In genomic region chr10:100055082-100055481, GRCm38 (mm10) we compare ENCODE assay signal across 29 mouse cellular contexts. TPM values are rescaled to one million over a fixed set of nuclear protein-coding genes. Genes with fewer than 3 reads are reported as not detected.
A peak's percentile ranks its signal among the peaks of the same experiment; 100 is the strongest.
DNase-seq lines count a peak whose midpoint lies in the region; ATAC-seq and TF ChIP-seq lines count a peak whose summit lies in the region.
"Had no signal": no experiment of that assay in that cellular context is flagged by ENCODE, and none has a peak within 500 bp of the region (broad histone marks: within the 10 kb centered on the region; RNA-seq: fewer than 3 reads in every experiment).

No protein-coding gene starts in this region.

- no peak overlapping the region for H3K4me3 ChIP-seq in layer of hippocampus, adult 2 months
- H3K4me3 ChIP-seq in lung, embryonic 16.5 days (ENCODE audit: low read length): no peak overlapping the region
- H3K4me3 ChIP-seq: embryonic facial prominence, embryonic 13.5 days; embryonic facial prominence, embryonic 15.5 days; forebrain, embryonic 13.5 days; forebrain, embryonic 15.5 days had no signal

- WGBS in lung, embryonic 16.5 days: 79% methylated on average over 2 of the region's 2 CpGs

- H3K27ac ChIP-seq in layer of hippocampus, adult 2 months: 0 out of 2 replicates have a peak overlapping the region, but pooled peaks have one; percentile 32
- 0 out of 2 replicates have a peak overlapping the region, but pooled peaks have one; percentile 13 for H3K27ac ChIP-seq in lung, embryonic 16.5 days (ENCODE audit: low read length)
- H3K27ac ChIP-seq: embryonic facial prominence, embryonic 13.5 days; forebrain, embryonic 13.5 days; forebrain, embryonic 15.5 days had no signal

- H3K9ac ChIP-seq in lung, embryonic 16.5 days (ENCODE audit: low read length): no peak overlapping the region
- H3K9ac ChIP-seq: embryonic facial prominence, embryonic 13.5 days; embryonic facial prominence, embryonic 15.5 days; forebrain, embryonic 13.5 days; forebrain, embryonic 15.5 days; forebrain, postnatal 0 days had no signal

- H3K9me3 ChIP-seq in lung, embryonic 16.5 days (ENCODE audit: control insufficient read depth, low read length): no peaks in the 10 kb centered on the region
- H3K9me3 ChIP-seq: embryonic facial prominence, embryonic 13.5 days; embryonic facial prominence, embryonic 15.5 days; forebrain, embryonic 13.5 days; forebrain, embryonic 15.5 days had no signal

- no peak for ATAC-seq in lung, embryonic 16.5 days (ENCODE audit: low read depth)
- ATAC-seq: activated CD4-positive, CD25-positive, alpha-beta regulatory T cell, adult 4 months; CD4-positive, CD25-positive, alpha-beta regulatory T cell, adult 4 months; forebrain, embryonic 13.5 days; forebrain, embryonic 15.5 days; forebrain, postnatal 0 days; Patski had no signal

- no peaks in the 10 kb centered on the region for H3K27me3 ChIP-seq in lung, embryonic 16.5 days (ENCODE audit: control insufficient read depth, insufficient read depth, low read depth, low read length)
- H3K27me3 ChIP-seq: CH12.LX; embryonic facial prominence, embryonic 13.5 days; embryonic facial prominence, embryonic 15.5 days; forebrain, embryonic 13.5 days; forebrain, embryonic 15.5 days; Patski had no signal

- no peak for TF ChIP-seq CTCF in layer of hippocampus, adult 2 months (conservative IDR thresholded peaks at IDR 0.05)

- H3K36me3 ChIP-seq in lung, embryonic 16.5 days (ENCODE audit: control insufficient read depth, insufficient read depth, low read length): 0 out of 2 replicates have a peak, but pooled peaks cover 6% of the 10 kb centered on the region
- H3K36me3 ChIP-seq: embryonic facial prominence, embryonic 13.5 days; embryonic facial prominence, embryonic 15.5 days; forebrain, embryonic 15.5 days; G1E had no signal

- H3K4me2 ChIP-seq in lung, embryonic 16.5 days (ENCODE audit: low read depth, low read length): no peak overlapping the region
- H3K4me2 ChIP-seq: embryonic facial prominence, embryonic 13.5 days; embryonic facial prominence, embryonic 15.5 days; forebrain, embryonic 13.5 days; forebrain, embryonic 15.5 days had no signal

- H3K4me1 ChIP-seq in lung, embryonic 16.5 days (replicated peaks; ENCODE audit: control insufficient read depth, insufficient read depth, low read length): peaks cover 42% of the 10 kb centered on the region

- no peak for DNase-seq in layer of hippocampus, adult 2 months (ENCODE audit: low spot score in 2 of 2)
- no peak for DNase-seq in layer of hippocampus, postnatal 10 days (ENCODE audit: low spot score in 2 of 2)
- no peak for DNase-seq in lung, postnatal 14 days
- peak; percentile 58 for DNase-seq in brain, adult 2 months (ENCODE audit: low read depth, low spot score)
- DNase-seq in telencephalon, adult 2 months (ENCODE audit: low read depth, low spot score): peak; percentile 55
- DNase-seq in heart, adult 9 months (ENCODE audit: low spot score in 2 of 2): no peak
- DNase-seq in thymus, postnatal 4 days: no peak
- DNase-seq: adrenal gland, adult 8-10 months; adrenal gland, postnatal 14 days; adrenal gland, postnatal 36 days; B cell, adult 2 months; cerebellum, adult 11 months; cerebellum, adult 18-20 months; cerebellum, adult 8-10 months; cerebellum, adult 9-11 months; cerebellum, postnatal 14 days; cerebellum, postnatal 36 days; embryo, embryonic 11 days; forebrain, postnatal 0 days had no signal

RNA-seq across cellular contexts. Expression of gene Kitl, which starts 39.7 kb away (rescaled TPM):
- total RNA-seq in layer of hippocampus, adult 2 months (2021): 10 to 100 TPM; 21.4 to 21.6 TPM
- total RNA-seq in layer of hippocampus, postnatal 10 days (2021): 10 to 100 TPM; 32.5 to 52.9 TPM
- polyA plus RNA-seq in lung, embryonic 16.5 days (2015; fragmentation: Nextera tagmentation; extraction: Ambion mirVana): 38.5 and 41.2 TPM in 2 replicates
- total RNA-seq: CH12.LX had no signal
- polyA plus RNA-seq: G1E had no signal

Comparison
In these comparisons a context has a peak if more than half of its experiments do, and no peak if none do; other contexts are left out.
1. DNase-seq: peak in brain, adult 2 months (single experiment) and telencephalon, adult 2 months (single experiment); none in layer of hippocampus, adult 2 months (0 of 2), layer of hippocampus, postnatal 10 days (0 of 2), lung, postnatal 14 days (single experiment), heart, adult 9 months (0 of 2) and thymus, postnatal 4 days (single experiment).